Mouse (Mus musculus): ENCODE data around the gene Tmtc1. TPM values are rescaled to one million over a fixed set of nuclear protein-coding genes. Genes with fewer than 3 reads are reported as not detected.

Gene Tmtc1
- polyA plus RNA-seq, 1 experiment from 2014 or later, result 0.93 TPM

DNA sequence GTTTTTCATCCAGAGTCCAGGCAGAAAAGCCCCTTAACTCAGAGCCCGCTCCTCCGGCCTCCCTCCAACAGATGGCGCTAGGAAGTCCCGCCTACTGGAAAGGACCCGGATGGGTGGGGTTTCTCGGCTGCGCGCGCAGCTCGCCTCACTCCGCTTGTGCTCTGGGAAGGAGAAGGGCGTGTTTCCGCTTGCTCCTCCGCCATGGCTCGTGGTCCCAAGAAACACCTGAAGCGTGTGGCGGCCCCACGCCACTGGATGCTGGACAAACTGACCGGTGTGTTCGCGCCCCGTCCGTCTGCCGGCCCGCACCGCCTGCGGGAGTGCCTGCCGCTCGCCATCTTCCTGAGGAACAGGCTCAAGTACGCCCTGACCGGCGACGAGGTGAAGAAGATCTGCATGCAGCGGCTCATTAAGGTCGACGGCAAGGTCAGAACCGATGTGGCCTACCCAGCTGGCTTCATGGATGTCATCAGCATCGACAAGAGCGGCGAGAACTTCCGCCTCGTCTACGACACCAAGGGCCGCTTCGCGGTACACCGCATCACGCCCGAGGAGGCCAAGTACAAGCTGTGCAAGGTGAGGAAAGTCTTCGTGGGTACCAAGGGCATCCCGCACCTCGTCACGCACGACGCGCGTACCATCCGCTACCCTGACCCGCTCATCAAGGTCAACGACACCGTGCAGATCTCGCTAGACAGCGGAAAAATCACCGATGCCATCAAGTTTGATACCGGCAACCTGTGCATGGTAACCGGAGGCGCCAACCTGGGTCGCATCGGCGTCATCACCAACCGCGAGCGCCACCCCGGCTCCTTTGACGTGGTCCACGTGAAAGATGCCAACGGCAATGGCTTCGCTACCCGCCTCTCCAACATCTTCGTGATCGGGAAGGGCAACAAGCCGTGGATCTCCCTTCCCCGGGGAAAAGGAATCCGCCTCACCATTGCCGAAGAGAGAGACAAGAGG, 89.4 kb downstream of the Tmtc1 start:
- peak overlapping the region; percentile 36 for H3K4me3 ChIP-seq (ENCODE audit: low read depth, low read length)
- TF ChIP-seq EP300 (optimal IDR thresholded peaks at IDR 0.05) (no peak), CTCF (IDR thresholded peaks at IDR 0.05; ENCODE audit: low read depth) (peak; percentile 73)
- no peaks in the 10 kb centered on the region for H3K27me3 ChIP-seq (ENCODE audit: control insufficient read depth, insufficient read depth, low read length)
- 42% methylated on average over 85 of the region's 85 CpGs for WGBS
- H3K4me2 ChIP-seq (replicated peaks; ENCODE audit: low read depth), result peak overlapping the region; percentile 55
- peak; percentile 85 for DNase-seq (ENCODE audit: low spot score)
- H3K36me3 ChIP-seq (ENCODE audit: control insufficient read depth, insufficient read depth, low read length), result no peaks in the 10 kb centered on the region
- H3K9ac ChIP-seq (ENCODE audit: low read length), result peak overlapping the region; percentile 54; the same call in 1 of the 2 replicates
- no peaks in the 10 kb centered on the region for H3K4me1 ChIP-seq (replicated peaks; ENCODE audit: control insufficient read depth, insufficient read depth)
- H3K27ac ChIP-seq (replicated peaks), result no peak overlapping the region
- ATAC-seq (ENCODE audit: low FRiP score, low TSS enrichment), result peak; percentile 87
- H3K9me3 ChIP-seq (ENCODE audit: control insufficient read depth, low read length), result no peaks in the 10 kb centered on the region

DNA sequence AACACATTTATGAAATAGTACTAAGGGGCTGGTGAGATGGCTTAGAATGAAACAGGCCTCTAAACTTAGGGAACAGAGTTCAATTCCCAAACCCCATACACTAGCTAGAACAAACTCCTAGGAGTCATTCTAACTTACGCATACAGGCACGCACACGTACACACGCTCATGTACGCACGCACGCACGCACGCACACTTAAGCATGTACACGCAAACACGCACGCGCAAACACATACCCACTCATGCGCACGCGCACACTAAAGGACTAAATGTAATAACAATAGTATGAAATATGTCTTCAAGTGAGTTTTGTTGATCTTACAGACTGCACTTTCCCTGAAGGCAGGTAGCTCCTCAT, 90.1 kb downstream of the Tmtc1 start:
- no peak for DNase-seq (ENCODE audit: low spot score)
- 82% methylated on average over 16 of the region's 16 CpGs for WGBS
- Histone ChIP-seq H3K27ac (replicated peaks) (no peak overlapping the region), H3K27me3 (ENCODE audit: control insufficient read depth, insufficient read depth, low read length) (no peaks in the 10 kb centered on the region), H3K36me3 (ENCODE audit: control insufficient read depth, insufficient read depth, low read length) (no peaks in the 10 kb centered on the region), H3K4me2 (replicated peaks; ENCODE audit: low read depth) (peak overlapping the region; percentile 55), H3K4me3 (ENCODE audit: low read depth, low read length) (no peak overlapping the region), H3K4me1 (replicated peaks; ENCODE audit: control insufficient read depth, insufficient read depth) (no peaks in the 10 kb centered on the region), H3K9me3 (ENCODE audit: control insufficient read depth, low read length) (no peaks in the 10 kb centered on the region), H3K9ac (ENCODE audit: low read length) (no peak overlapping the region)
- TF ChIP-seq CTCF (IDR thresholded peaks at IDR 0.05; ENCODE audit: low read depth) (no peak), EP300 (optimal IDR thresholded peaks at IDR 0.05) (no peak)
- peak; percentile 58; the same call in 1 of the 2 replicates for ATAC-seq (ENCODE audit: low FRiP score, low TSS enrichment)

DNA sequence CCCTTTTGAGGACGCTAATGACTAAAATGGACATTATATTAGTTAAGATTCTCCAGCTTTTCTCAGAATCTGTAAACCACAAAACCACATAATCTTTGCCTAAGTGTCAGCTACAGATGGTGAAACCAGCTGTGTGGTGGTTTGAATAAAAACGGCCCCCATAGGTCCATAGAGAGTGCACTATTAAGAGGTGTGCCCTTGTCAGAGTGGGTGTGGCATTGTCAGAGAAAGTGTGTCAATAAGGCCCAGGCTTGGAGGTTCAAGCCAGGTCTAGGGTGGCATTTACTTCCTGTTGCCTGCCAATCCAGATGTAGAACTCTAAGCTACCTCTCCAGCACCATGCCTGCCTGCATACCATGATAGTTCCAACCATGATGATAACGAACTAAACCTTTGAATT, 99.2 kb downstream of the Tmtc1 start:
- DNase-seq (ENCODE audit: low spot score) (no peak), ATAC-seq (ENCODE audit: low FRiP score, low TSS enrichment) (no peak)
- Histone ChIP-seq H3K9ac (ENCODE audit: low read length) (no peak overlapping the region), H3K27ac (replicated peaks) (no peak overlapping the region), H3K27me3 (ENCODE audit: control insufficient read depth, insufficient read depth, low read length) (no peaks in the 10 kb centered on the region), H3K4me3 (ENCODE audit: low read depth, low read length) (no peak overlapping the region), H3K36me3 (ENCODE audit: control insufficient read depth, insufficient read depth, low read length) (no peaks in the 10 kb centered on the region), H3K4me2 (replicated peaks; ENCODE audit: low read depth) (no peak overlapping the region), H3K9me3 (ENCODE audit: control insufficient read depth, low read length) (no peaks in the 10 kb centered on the region), H3K4me1 (replicated peaks; ENCODE audit: control insufficient read depth, insufficient read depth) (no peaks in the 10 kb centered on the region)
- TF ChIP-seq EP300 (optimal IDR thresholded peaks at IDR 0.05) (no peak), CTCF (IDR thresholded peaks at IDR 0.05; ENCODE audit: low read depth) (no peak)
- 70% methylated on average over 3 of the region's 3 CpGs for WGBS

DNA sequence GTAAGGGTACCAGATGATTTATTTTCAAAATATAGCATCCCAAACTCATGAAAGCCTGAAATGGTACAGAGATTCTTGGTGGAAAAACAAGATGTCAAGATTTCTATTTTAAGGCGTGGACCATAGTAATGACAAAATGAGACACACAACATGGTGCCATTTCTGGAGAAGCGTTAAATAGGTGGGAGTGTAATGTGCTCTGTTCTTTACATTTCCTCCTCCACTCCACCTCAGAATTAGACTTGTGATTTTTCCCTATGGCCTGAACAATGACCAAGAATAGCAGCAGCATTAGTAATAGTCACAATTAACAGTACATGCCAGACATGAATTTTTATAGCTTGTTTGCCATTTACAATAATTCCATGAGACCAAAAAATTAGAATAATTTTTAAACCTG, 102.0 kb downstream of the Tmtc1 start:
- H3K9ac ChIP-seq (ENCODE audit: low read length), result no peak overlapping the region
- H3K27ac ChIP-seq (replicated peaks), result no peak overlapping the region
- no peak overlapping the region for H3K4me3 ChIP-seq (ENCODE audit: low read depth, low read length)
- no peaks in the 10 kb centered on the region for H3K9me3 ChIP-seq (ENCODE audit: control insufficient read depth, low read length)
- no peaks in the 10 kb centered on the region for H3K36me3 ChIP-seq (ENCODE audit: control insufficient read depth, insufficient read depth, low read length)
- DNase-seq (ENCODE audit: low spot score) (no peak), ATAC-seq (ENCODE audit: low FRiP score, low TSS enrichment) (no peak)
- H3K27me3 ChIP-seq (ENCODE audit: control insufficient read depth, insufficient read depth, low read length), result no peaks in the 10 kb centered on the region
- H3K4me1 ChIP-seq (replicated peaks; ENCODE audit: control insufficient read depth, insufficient read depth), result no peaks in the 10 kb centered on the region
- no peak overlapping the region for H3K4me2 ChIP-seq (replicated peaks; ENCODE audit: low read depth)
- 83% methylated on average over 2 of the region's 2 CpGs for WGBS
- no peak for TF ChIP-seq CTCF (IDR thresholded peaks at IDR 0.05; ENCODE audit: low read depth)
- TF ChIP-seq EP300 (optimal IDR thresholded peaks at IDR 0.05), result no peak

DNA sequence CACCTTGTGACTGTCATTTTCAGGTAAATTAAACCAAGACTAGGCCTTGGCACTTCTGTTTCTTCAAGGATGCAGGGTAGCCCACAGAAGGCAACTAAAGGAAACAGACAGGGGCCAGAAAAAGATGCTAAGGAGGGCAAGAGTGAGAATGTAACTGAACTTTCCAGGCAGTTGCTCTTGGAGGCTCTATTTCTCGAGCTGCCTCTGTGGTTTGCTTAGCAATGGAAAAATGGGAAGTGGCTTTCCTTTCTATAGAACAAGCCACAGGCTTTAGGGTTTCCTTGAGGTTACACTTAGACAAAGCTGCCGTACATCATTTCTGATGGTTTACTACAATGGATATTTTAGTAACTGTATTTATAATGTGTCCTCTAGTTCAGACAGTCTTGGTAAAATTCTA, 102.4 kb downstream of the Tmtc1 start:
- Histone ChIP-seq H3K4me1 (replicated peaks; ENCODE audit: control insufficient read depth, insufficient read depth) (no peaks in the 10 kb centered on the region), H3K9ac (ENCODE audit: low read length) (no peak overlapping the region), H3K27ac (replicated peaks) (no peak overlapping the region), H3K9me3 (ENCODE audit: control insufficient read depth, low read length) (no peaks in the 10 kb centered on the region), H3K36me3 (ENCODE audit: control insufficient read depth, insufficient read depth, low read length) (no peaks in the 10 kb centered on the region), H3K27me3 (ENCODE audit: control insufficient read depth, insufficient read depth, low read length) (no peaks in the 10 kb centered on the region), H3K4me3 (ENCODE audit: low read depth, low read length) (no peak overlapping the region), H3K4me2 (replicated peaks; ENCODE audit: low read depth) (no peak overlapping the region)
- no peak for DNase-seq (ENCODE audit: low spot score)
- ATAC-seq (ENCODE audit: low FRiP score, low TSS enrichment), result no peak
- no peak for TF ChIP-seq CTCF (IDR thresholded peaks at IDR 0.05; ENCODE audit: low read depth)
- TF ChIP-seq EP300 (optimal IDR thresholded peaks at IDR 0.05), result no peak
- WGBS, result 67% methylated on average over 2 of the region's 2 CpGs

DNA sequence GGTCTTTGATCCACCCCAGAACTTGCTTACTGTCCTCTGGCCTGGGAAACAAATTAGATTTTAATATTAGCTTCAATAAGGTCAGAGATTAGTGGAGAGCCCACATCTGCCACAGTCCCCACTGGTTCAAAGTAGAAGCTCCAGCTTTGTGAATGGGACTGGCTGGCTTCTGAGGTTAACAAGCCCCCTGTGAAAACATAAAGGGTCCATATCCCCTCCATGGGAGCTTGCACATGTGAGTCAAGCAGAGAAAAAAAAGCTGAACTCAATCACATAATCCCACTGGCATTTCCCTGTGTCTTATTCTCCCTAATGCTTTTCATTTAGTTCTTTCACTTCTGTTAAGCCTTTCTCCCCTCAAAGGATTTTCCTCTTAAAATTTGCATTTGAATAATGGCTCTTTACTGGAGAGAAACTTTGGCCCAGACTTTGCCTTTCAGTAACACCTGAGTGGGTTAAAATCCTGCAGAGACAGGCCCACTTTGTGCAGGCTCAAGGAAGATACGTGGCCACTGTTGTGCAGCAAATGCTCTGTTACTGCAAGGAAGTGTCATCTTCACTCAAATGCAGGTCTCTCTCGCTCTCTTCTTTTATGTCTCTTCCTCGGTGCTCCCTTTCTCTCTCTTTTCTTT, 105.7 kb downstream of the Tmtc1 start:
- ATAC-seq (ENCODE audit: low FRiP score, low TSS enrichment) (no peak), DNase-seq (ENCODE audit: low spot score) (no peak)
- Histone ChIP-seq H3K4me2 (replicated peaks; ENCODE audit: low read depth) (no peak overlapping the region), H3K4me3 (ENCODE audit: low read depth, low read length) (no peak overlapping the region), H3K27me3 (ENCODE audit: control insufficient read depth, insufficient read depth, low read length) (no peaks in the 10 kb centered on the region), H3K27ac (replicated peaks) (no peak overlapping the region), H3K9me3 (ENCODE audit: control insufficient read depth, low read length) (no peaks in the 10 kb centered on the region), H3K4me1 (replicated peaks; ENCODE audit: control insufficient read depth, insufficient read depth) (no peaks in the 10 kb centered on the region), H3K36me3 (ENCODE audit: control insufficient read depth, insufficient read depth, low read length) (no peaks in the 10 kb centered on the region), H3K9ac (ENCODE audit: low read length) (no peak overlapping the region)
- 73% methylated on average over 3 of the region's 3 CpGs for WGBS
- TF ChIP-seq CTCF (IDR thresholded peaks at IDR 0.05; ENCODE audit: low read depth), result no peak
- TF ChIP-seq EP300 (optimal IDR thresholded peaks at IDR 0.05), result no peak

Data from stomach, postnatal 0 days (tissue).